Mouse (Mus musculus): ENCODE data around the gene Gm21992.

Gm21992 gene

DNA sequence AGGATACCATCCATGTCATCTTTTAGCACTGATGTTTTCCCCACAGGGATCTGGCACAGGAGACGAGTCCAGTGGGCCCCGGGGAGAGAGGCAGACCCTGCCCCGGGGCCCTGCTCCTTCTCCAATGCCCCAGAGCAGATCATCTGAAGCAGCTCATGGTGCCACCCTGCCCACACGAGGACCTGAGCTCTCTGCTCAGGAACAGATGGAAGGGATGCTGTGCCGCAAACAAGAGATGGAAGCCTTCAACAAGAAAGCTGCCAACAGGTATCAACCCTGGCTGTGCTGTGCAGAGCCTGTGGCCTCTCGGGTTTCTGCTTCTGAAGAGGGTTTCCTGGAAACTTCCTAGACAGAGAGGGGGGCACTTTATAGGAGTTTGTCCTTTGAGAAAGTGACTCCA is 61.4 kb downstream of the Gm21992 start:
- no peak for DNase-seq (ENCODE audit: low read depth, low spot score)

DNA sequence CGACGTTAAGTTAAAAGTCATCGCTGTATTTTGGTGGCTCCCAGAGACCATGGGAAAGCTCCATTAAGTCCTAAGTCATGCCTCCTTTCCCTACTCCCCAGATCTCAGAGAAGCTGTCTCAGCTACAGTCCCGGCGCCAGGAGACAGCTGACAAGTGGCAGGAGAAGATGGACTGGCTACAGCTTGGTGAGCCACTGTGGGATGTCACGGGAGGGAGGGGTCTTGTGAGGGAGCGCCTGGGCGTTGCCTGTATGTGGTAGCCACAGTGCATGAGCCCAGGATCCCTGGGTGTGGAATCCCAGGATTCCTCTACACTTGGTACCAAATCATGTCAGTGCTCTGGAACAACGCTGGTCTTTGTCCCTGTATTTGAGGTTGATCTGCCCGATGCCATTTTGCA is 62.9 kb downstream of the Gm21992 start:
- DNase-seq (ENCODE audit: low read depth, low spot score), result no peak

DNA sequence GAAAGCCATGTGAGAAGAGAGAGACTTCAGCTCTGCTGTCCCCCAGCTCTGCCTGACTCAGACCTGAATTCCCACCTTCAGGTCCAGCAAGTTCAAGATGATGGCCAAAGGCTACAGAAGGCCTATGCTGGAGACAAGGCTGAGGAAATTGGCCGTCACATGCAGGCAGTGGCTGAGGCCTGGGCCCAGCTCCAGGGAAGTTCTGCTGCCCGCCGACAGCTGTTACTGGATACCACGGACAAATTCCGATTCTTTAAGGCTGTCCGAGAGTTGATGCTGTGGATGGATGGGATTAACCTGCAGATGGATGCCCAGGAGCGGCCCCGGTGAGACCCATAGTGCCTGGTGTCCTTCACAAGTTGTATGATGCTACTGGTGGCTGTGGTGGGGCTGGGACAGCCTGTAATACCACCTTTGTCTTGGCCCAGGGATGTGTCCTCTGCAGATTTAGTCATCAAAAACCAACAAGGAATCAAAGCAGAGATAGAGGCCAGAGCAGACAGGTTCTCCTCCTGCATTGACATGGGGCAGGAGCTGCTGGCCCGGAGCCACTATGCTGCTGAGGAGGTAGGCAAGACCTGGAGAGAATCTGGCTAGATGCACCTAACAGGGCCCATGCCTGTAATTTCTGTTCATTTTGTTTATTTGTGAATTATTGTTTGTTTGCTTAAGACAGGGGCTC is 63.6 kb downstream of the Gm21992 start:
- DNase-seq (ENCODE audit: low read depth, low spot score), result no peak

DNA sequence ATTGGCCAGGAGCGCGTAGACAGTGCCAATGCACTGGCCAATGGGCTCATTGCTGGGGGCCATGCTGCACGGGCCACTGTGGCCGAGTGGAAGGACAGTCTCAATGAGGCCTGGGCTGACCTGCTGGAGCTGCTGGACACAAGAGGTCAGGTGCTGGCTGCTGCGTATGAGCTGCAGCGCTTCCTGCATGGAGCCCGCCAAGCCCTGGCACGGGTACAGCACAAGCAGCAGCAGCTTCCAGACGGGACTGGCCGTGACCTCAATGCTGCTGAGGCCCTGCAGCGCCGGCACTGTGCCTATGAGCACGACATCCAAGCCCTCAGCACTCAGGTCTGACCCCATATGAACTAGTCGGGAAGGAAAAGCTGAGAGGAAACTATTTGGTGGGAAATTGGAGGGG is 64.8 kb downstream of the Gm21992 start:
- DNase-seq (ENCODE audit: low read depth, low spot score), result no peak

DNA sequence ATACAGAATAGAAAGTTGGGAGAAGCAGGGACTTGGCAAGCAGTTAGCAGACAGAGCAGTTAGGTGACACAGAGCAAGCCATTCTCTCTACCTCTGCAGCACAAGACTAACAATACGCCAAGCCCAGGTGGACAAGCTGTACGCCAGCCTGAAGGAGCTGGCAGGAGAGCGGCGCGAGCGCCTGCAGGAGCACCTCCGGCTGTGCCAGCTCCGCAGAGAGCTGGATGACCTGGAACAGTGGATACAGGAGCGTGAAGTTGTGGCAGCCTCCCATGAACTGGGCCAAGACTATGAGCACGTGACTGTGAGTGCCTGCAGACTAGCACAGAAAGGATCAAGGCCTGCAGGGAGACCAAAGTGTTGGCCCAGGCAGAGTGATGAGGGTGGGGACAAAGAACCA is 65.7 kb downstream of the Gm21992 start:
- DNase-seq (ENCODE audit: low read depth, low spot score), result no peak

DNA sequence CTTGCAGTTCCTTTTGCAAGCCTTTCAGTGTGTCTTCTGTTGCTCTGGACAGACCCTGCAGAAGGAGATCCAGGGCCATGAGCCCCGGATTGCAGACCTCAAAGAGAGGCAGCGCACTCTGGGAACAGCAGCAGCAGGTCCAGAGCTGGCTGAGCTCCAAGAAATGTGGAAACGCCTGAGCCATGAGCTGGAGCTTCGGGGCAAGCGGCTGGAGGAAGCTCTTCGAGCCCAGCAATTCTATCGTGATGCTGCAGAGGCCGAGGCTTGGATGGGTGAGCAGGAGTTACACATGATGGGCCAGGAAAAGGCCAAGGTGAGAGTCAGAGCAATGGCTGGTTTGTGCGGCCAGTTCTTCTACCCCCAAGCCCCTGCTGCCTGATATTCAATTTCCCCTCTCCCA is 66.4 kb downstream of the Gm21992 start:
- DNase-seq (ENCODE audit: low read depth, low spot score), result no peak

DNA sequence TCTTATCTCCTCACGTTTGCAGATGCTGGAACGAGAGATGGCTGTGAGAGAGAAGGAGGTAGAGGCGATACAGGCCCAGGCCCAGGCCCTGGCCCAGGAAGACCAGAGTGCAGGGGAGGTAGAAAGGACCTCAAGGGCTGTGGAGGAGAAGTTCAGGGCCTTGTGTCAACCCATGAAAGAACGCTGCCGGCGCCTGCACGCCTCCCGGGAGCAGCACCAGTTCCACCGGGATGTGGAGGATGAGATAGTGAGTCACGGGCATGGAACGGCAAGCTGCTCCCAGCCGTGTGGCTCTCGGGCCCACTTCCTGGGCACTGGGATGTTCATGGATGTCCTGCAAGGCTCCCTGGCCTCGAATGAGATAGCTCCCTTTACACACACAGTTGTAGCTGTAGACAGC is 67.4 kb downstream of the Gm21992 start:
- no peak for DNase-seq (ENCODE audit: low read depth, low spot score)

DNA sequence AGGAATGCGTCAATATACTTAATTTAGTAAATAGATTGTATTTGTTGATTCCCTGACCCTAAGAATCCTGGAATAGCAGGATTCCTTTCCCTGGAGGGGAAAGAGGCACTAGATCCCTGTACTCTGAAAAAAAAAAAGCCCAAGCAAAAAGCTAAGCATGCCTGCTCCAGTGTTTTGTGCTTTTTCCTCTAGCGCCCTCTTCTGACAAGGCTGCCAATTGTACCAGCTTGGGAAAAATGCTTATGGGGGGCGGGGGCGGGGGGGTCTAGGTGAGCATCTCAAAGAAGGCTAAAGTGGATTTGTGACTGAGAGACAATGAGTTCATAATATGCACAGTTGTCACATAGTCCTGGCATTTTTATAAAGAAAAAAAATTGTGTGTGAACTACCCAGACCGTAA is 67.9 kb downstream of the Gm21992 start:
- DNase-seq (ENCODE audit: low read depth, low spot score), result peak; percentile 58

DNA sequence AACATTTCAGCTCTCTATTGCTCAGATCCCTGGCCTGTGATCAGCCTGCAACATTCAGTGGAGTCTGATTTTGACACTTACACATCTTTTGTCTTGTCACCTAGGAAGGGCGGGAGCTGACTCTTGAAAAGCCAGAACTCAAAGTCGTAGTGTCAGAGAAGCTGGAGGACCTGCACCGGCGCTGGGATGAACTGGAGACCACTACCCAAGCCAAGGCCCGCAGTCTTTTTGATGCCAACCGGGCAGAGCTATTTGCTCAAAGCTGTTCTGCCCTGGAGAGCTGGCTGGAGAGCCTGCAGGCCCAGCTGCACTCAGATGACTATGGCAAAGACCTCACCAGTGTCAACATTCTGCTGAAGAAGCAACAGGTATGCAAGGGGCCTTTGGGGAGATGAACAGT is 69.2 kb downstream of the Gm21992 start:
- DNase-seq (ENCODE audit: low read depth, low spot score), result no peak

DNA sequence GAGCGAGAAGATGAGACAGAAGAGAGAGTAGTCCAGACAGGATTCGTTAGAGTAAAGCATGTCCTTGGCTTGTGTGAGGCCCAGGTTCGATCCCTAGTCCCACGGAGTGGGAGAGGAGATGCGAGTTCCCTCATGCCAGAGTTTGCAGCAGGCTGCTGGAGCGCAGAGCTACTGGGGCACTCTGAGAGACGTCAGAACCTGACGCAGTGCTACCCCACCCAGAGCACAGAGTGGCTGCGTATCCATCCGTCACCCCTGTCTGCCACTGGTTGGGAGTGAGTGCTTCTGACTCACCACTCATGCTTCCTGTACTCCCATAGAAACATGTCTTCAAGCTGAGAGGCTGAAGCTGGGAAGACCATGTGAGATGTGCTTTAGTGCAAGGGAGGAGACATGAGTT is 69.9 kb downstream of the Gm21992 start:
- no peak for DNase-seq (ENCODE audit: low read depth, low spot score)

DNA sequence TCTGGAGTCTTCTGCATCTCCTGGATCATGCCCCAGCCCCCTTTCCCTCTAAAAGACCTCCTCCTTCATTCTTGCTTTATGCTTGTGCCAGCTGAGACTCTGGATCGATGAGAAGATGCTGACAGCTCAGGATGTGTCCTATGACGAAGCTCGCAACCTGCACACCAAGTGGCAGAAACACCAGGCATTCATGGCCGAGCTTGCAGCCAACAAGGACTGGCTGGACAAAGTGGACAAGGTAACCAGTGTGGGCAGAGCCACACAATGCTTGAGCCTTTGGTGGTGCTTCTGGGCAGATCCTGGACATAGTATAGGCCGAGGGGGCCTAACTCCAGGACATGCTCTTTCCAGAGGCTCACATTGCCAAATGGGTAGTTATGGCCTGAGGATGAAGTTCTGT is 71.7 kb downstream of the Gm21992 start:
- DNase-seq (ENCODE audit: low read depth, low spot score), result no peak

DNA sequence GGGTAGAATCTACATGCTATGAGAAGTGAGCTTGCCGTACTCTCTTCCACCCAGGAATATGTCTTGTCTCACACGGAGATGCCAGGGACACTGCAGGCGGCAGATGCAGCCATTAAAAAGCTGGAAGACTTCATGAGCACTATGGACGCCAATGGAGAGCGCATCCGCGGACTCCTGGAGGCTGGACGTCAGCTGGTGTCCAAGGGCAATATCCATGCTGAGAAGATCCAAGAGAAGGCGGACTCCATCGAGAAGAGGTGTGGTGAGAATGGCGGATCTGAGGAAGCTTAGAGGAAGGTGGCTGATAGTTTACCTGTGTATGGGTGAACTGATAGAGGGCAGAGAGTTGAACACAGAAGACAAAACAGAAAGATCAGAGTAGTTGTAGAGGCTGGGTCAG is 72.4 kb downstream of the Gm21992 start:
- no peak for DNase-seq (ENCODE audit: low read depth, low spot score)

DNA sequence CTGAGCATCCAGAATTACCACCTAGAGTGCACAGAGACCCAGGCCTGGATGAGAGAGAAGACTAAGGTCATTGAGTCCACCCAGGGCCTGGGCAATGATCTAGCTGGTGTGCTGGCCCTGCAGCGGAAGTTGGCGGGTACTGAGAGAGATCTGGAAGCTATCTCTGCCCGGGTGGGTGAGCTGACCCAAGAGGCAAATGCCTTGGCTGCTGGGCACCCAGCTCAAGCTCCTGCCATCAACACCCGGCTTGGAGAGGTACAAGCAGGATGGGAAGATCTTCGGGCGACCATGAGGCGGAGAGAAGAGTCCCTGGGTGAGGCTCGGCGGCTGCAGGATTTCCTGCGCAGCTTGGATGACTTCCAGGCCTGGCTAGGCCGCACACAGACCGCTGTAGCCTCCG is 73.5 kb downstream of the Gm21992 start:
- no peak for DNase-seq (ENCODE audit: low read depth, low spot score)

DNA sequence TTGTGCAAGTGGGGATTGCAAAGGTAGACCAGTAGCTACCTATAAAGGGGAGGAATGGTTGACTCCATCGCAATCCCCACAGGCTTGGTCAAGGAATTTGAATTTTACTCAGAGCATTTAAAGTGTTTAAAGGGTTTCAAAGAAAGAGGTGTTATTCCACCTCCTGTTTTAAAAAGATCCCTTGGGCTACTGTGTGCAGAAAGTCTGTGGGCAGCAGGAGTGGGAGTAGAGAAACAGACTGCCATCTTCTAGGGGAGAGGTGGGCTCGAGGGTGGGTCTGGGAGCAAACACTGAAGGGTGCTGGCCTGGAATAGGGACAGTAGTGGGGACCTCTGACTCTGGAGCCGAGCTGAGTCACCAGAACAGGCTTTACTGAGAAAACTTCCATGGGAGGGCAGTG is 78.4 kb downstream of the Gm21992 start:
- DNase-seq (ENCODE audit: low read depth, low spot score), result no peak

DNA sequence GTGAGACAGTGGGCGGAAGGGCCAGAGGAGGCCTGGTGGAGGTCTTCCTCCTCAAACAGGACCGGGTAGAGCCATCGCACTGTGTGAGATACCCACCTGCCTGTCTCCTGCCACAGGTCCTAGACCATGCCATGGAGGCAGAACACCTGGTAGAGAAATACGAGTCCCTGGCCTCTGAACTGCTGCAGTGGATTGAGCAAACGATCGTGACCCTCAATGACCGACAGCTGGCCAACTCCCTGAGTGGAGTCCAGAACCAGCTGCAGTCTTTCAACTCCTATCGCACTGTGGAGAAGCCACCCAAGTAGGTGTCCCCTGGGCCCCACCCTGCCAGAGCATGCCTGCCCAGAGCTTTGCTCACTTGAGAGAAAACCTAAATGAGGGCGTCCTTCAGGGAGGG is 82.2 kb downstream of the Gm21992 start:
- no peak for DNase-seq (ENCODE audit: low read depth, low spot score)

DNA sequence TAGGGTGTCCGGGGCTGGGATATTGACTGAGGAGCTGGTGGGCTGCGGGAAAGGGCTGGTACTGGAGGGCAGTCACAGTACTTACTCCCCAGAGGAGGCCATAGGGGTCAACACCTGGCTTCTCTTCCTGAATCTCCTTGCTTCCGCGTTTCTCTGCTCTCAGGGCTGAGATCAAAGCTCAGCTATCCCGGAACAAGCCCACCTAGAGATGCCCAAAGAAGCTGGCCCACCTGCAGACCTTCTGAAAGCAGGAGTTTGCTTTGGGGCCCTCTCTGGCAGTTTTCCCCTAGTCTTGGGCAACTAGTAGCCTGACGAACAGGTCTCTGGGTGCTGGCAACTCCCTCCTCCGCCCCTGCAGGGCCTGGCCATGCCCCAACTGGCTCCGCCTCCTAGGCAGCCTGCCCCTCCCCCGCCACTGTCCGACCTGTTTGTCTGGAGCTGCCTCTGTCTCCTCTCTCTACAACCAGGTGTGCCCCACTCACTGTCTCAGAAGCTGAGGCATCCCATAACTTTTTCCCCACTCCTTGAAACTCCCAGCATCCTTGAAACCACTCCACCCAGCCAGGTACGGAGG is 90.7 kb downstream of the Gm21992 start:
- peak; percentile 51 for DNase-seq (ENCODE audit: low read depth, low spot score)

DNA sequence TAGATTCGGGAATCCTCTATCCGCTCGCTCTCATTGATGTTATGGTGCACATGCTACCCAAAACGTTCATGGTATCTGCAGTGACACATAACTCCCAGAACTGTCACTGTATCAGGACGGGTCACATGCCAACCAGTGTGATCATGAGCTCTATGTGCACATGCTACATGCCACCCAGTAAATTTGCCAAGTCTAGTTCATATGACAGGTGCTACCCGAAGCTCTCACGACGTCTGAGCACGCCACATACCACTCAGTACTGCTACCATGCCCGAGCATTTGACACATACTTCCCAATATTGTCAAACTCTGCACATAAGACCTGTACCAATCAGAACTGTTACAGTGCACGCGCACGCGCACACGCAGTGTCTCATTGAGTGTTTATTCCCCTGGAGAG is 91.3 kb downstream of the Gm21992 start:
- DNase-seq (ENCODE audit: low read depth, low spot score), result no peak

DNA sequence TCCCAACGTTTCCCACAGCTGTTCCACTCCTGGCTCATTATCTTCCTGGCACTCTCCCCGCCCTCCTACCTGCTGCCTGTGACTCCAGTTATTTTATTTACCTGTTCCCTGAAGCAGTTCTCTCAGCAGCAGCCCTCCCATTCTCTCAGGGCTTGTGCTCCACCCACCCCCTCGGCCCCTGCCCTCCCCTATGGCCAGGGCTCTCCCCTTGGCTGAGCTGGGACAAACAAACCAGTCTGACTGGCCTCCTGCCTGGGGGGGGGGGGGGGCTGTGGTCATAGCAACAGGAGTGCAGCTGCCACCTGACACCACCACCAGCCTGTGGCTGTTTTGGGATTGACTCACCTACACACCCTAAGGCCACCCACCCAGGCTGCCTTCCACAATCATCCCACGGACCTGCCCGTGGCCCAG is 92.1 kb downstream of the Gm21992 start:
- DNase-seq (ENCODE audit: low read depth, low spot score), result no peak

DNA sequence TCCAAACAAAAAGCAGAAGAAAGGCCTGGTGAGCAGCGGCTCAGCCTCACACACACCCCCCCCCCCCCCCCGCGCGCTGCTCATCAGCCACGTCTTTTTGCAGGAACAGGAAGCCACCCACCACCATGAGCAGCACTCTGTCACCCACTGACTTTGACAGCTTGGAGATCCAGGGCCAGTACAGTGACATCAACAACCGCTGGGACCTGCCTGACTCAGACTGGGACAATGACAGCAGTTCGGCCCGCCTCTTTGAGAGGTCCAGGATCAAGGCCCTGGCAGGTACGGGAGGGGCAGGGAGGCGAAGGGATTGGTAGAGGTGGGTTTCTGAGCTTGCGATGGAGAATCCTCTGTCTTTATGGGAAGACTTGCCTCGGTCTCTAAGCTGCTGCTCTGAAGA is 92.7 kb downstream of the Gm21992 start:
- no peak for DNase-seq (ENCODE audit: low read depth, low spot score)

DNA sequence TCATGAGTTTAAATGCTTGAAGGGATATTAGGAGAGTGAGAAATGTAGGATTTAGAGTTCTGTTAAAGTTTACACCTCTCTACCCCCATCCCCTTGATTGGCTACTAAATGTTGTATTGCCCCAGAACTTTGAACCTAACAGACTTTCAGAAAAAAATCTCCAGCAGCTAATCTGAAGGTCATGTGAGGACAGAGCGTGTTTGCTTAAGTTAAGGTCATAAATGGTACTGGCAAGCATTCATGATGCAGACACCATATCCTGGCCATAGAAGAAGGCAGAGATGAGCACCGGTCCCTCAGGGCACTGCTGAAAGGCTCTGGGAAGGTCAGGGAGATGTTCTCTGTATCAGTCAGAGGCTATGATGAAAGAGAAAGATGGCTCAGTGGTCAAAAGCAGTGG is 94.1 kb downstream of the Gm21992 start:
- DNase-seq (ENCODE audit: low read depth, low spot score), result no peak

DNA sequence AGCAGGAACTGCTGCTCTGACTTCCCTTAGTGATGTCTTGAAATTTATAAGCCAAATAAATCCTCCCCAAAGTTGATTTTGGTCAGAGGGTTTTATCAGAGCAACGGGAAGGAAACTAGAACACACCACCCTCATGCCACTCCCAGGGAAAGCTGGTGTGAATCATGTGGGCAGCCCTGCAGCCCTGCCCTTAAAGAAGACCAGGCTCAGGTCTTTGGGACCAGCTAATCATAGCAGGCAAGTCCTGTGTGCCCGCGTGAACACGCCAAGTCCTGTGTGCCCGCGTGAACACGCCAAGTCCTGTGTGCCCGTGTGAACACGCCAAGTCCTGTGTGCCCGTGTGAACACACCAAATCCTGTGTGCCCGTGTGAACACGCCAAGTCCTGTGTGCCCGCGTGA is 94.7 kb downstream of the Gm21992 start:
- DNase-seq (ENCODE audit: low read depth, low spot score), result no peak

DNA sequence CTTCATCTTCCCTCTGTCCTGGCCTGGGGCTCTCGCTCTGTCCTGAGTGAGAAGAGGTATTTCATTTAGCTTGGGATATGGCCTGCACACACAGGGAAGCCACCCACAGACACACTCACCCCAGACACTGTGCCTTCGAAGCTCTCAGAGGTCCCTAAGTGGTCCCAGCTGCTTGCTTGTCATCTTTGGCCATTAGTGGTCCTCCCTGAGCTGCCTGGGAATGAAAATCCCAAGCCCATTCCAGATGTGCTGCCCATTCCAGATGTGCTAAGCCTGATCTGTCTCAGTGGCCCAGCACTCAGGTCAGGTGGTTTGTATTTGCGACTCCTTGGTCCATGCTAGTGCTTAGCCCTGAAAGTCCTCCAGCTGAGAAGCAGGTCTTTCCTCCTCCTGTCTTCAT is 97.5 kb downstream of the Gm21992 start:
- no peak for DNase-seq (ENCODE audit: low read depth, low spot score)

DNA sequence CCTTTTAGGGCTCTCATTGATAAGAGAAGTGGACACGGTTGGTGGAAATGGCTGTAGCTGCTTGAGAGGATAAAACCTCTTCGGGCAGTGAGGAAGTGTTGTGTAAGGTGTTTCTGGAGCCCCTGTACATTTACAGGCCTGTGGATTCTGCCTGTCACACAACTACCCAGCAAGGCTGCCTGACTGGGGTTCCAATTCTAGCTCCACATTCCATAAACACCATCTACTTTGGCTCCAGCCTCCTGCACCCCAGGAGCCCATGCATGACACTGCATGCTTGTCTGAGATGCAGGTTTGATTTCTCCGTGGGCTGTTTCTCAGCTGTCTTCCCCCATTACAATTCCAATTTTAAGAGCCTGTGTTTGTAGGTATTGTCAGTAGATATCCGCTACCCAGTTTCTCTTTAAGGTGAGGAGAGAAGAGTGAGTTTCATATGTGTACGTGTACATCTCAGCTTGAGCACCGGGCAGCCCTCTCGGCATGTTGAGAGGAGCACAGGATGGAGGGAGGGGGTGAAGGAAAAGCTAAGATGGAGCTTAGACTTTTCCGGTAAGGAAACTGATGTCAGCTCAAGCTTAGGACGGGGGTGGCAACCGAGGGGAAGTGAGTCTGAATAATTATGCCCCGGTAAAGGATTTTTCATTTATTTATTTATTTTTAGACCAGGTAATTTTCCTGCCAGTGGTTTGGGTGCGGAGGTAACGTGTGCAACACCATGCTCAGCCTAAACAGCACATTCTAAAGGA is 98.5 kb downstream of the Gm21992 start:
- DNase-seq (ENCODE audit: low read depth, low spot score), result no peak

Measured in R1 (cell line).